Mouse (Mus musculus): ENCODE measurements around the gene Gm11733.

Gm11733 gene

DNA sequence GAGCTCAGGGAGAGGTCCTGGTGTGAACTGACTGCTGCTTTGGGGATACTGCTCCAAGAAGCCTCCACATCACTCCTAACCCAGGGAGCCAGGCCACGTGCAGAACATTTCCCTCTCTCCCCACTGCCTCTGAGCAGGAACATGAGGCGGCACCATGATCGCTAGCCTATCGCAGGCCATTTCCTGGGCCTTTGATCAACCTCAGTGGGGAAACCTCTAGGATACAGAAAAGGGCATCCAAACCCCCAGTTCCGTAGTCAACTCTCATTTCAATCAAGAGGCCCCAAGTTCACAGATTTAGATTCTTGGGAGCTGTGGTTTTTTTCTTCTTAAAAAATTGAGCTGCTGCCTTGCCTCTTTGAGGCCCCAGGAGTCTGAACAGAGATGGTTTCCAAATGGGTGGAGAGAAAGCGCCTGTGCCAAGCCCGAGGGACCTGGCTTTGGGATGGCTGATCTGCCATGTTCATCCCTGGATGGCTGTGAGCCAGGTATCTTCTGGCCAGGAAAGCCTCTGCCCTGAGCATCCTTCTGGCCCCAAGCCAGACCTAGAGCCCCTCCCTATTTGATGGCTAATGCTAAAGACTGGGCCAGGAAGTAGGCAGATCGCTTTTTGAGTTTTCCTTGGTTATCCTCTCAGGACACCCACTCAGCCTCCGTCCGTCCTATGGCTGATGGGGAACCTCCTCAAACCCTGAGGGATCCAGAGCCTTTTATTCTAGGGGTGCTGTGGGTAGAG, 5.7 kb upstream of the Gm11733 start:
- DNase-seq (ENCODE audit: low spot score in 2 of 2): no peak

DNA sequence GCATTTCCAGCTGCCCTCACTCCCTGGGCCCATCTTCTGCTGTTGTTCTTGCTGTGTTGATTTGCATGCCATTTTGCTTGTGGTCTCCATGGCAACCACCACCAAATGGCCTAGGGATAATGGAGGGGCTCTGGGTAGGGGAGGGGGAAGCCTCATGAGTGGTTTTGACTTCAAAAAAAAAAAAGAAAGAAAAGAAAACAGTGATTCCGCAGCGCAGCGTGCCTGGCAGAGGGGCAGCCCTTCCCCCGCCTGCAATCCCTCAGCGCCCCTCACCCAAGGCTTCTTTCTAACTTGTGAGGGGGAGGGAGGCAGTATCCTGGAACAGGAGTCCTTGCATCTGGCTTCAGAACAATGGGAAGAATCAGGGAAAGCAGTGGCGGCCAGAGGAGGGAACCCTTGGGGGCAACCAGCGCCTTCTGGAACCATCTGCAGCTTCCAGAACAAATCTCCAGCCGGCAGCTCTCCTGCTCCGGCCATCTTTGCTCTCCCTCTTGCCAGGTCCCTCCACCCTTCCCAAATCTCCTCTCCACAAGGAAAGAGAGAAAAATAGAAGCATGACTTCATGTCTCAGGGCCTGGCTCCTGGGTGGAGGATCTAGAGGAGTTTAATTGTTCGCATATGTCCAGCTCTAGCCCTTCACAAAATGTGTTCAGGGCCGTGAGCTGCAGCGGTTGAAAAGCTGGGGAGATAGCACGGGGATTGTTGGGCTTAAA, 5.0 kb upstream of the Gm11733 start:
- DNase-seq (ENCODE audit: low spot score in 2 of 2): no peak

DNA sequence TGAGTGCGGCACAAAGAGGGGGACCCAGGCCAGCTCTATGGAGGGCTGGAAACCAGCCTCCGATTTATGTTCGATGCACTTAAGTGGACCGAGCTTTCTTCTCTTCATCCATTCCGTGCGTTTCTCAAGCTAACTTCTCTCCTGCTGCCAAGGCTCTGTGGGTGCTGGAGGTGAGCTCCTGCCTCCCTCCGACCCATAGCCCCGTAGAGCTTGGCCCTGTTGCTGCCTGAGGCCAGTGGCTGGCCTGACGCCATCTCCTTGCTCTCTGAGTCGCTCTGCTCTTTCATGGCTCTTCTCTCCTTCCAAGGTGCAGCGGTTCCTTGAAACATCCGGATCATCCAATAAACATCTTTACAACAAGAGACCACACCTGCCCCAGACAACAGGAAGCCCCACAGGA, 4.4 kb upstream of the Gm11733 start:
- no peak for DNase-seq (ENCODE audit: low spot score in 2 of 2)

DNA sequence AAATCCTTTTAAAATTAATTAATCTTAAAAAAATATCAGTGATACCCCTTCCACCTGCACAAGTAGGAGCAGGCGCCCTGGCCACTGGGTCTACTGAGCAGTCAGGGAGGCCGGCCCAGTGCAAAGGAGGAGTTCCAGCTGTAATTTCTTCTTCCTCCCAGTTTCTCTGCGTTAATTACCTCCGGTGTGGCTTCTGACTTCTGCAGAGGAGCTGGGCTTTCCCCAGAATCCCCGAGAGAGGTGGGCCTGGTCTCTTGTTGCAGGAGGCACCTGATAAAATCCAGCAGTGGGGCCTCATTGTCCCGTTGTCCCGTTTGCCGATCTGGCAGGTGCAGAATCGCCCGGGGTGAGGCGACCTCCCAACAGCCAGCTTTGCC, 1.9 kb upstream of the Gm11733 start:
- no peak for DNase-seq (ENCODE audit: low spot score in 2 of 2)

DNA sequence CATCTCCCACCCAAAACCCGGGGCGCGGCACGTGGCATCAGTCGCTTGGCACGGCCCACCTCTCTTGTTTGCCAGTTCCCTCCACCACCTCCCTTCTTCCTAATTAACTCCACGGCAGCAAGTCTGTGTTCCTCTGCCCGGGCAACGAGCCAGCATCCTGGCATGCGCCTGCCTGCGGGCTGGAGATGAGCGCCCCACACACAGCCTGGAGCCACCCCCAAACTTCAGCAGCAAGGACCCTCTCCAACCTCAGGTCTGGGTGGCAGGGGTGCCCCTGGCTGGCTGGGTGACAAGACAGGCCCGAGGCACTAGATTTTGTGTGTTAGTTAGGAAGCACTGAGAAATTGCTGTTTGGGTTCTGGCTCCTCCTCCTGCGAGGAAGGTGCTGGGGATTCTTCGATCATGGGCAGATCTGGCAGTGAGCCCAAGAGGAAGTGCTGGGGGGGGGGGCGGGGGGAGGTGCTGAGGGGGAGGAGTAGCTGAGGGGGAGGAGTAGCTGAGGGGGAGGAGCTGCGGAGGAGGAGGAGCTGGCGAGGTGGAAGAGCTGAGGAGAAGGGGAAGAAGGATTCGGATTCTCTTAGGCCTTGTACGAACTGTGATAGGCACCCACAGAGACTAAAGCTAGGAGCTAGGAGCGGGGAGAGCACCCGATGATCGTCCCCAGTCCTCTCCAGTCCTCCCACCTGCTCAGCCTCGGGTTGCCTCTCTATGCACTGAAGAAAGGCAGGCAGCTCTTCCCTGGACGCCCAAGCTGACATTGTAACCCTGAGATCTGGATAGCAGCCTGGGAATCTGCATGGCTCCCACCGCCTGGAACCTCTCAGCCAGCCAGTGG, 1.3 kb upstream of the Gm11733 start:
- DNase-seq (ENCODE audit: low spot score in 2 of 2): peak; percentile 85 to 87

DNA sequence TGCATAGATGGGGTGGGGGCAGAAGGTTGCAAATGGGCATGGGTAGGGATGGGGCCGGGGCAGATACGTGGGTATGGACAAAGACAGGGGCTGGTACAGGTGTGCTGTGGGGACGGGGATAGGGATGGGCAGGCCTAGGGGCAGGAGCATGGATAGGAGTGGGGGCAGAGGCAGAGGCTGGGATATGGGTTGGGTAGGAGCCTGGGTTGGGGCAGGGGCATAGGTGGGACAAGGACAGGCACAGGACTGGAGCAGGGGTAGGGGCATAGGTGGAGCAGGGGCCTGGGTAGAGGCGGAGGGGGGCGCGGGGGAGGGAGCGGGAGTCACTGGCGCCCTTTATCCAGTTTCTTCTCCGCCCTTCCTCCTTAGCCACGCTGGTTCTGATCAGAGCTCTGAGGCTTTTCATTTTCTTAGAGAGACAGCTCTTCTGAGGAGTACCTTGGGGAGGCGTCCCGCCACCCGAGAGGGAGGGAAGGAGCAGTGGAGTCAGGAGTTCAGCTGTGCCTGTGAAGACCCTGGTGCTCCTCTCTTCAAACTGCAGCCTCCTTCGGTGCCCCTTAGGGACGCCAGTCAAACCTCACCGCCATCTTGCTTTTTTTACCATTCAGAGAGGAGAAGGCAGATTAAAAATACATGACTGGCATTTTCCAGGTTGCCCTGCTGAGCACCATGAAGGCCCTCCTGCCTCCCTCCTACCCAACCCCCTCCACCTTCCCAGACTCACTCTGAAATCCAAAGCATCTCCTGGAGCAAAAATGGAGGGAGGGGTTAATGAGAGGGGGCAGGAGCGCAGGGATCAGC, 7.4 kb downstream of the Gm11733 start:
- DNase-seq (ENCODE audit: low spot score in 2 of 2): no peak

DNA sequence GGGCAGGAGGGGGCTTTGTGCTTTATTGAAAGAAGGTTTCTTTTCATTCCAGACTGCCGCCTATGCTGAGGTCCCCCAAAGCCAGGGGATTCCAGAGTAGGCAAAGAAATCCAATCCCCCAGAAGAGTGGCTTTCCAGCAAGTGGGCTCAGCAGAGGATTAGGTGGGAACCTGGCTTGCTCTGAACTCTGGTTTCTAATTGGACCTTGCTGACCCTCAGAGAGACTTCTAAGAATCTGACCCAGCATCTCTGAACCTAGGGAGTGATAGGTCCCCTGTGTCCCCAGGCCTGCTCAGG, 8.0 kb downstream of the Gm11733 start:
- no peak for DNase-seq (ENCODE audit: low spot score in 2 of 2)

DNA sequence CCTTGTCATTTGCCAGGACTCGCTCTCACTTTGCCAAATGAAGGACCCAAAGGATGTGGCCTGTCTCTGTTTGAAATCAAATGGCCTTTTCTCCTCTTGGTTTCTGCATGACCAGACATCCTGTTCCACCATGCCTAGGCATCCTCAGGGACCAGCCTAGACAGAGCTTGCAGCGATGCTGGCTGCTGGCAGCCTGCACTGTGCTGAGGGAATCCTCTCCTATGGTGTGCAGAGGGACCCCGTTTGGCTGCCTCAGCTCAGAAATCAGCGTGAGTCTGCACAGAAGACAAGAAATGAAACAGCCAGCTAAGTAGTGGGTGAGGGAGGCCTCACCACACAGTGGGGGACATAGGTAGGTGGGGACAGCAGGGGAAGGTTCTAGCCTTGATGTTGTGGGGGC, 12.6 kb downstream of the Gm11733 start:
- DNase-seq (ENCODE audit: low spot score in 2 of 2): no peak

DNA sequence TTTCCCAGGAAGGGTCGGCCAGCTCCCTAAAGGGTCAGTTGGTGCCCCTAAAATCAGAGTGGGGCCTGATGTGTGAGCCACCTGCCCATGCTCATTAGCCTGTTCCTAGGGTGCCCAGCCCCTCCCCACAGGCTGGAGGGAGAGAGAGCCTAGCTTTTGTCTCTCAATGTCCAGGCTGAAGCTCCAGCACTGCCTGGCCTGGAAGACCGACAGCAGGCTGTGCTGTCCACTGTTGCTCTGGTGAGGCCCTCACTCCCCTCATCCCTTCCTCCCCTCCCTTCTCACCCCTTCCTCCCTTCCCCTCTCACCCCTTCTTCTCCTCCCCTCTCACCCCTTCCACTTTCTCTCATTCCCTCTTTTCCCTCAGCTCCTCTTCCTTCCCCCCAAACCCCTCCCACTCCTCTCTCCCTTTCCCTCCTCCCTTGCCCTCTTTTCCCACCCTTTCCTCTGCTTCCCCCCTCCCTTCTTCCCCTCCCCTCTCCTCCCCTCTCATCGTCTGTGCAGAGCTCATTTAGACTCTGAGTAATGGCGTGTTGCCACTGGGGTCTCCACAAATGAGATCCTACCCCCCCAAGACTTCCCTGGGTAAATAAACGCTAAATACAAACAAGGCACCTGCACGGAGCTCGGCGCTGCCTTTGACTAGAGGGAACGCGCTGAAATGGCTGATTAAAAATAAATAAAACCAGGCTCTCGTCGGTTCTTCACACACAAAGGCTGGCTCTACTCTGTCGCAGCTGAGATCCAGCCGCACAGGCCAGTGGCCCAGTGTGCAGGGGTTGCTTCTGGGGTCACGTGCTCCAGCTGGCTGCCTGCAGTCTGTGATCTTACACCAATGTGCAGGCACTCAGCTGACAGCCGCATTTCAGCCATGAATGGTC, 13.3 kb downstream of the Gm11733 start:
- peak; percentile 32 to 40 for DNase-seq (ENCODE audit: low spot score in 2 of 2)

DNA sequence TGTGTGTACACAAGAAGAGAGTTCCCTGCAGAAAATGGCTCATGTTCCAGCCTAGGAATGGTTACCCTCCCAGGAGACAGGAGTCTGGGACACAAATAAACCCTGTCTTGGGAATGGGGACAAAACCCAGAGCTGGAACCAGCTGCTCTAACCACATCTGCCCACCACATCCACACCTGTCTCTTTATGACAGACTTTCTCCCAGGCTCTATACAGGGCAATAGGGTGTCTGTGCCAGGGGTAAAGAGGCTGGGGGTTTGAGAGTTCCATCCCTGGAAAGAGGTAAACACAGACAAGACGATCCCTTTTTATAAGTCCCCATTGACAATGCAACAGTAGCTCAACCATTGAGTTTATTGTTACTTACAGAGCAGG, 14.0 kb downstream of the Gm11733 start:
- DNase-seq (ENCODE audit: low spot score in 2 of 2): no peak

DNA sequence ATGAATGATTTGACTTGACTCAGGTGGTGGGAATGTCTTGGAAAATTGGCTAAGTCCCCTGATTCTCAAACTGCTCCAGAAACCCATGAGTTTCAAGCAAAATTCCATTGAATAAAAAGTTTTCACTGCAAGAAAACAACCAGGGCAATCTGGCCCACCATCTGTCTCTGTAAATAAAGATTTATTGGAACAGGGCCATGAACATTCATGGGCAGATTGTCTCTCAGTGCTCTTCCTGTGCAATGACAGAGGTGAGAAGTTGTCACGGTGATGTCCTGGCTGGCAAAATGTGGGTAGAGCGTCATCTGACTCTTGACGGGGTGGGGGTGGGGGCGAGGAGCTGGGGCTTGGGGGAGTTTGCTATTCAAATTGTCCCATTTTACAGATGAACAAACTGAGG, 24.8 kb downstream of the Gm11733 start:
- DNase-seq (ENCODE audit: low spot score in 2 of 2): no peak

DNA sequence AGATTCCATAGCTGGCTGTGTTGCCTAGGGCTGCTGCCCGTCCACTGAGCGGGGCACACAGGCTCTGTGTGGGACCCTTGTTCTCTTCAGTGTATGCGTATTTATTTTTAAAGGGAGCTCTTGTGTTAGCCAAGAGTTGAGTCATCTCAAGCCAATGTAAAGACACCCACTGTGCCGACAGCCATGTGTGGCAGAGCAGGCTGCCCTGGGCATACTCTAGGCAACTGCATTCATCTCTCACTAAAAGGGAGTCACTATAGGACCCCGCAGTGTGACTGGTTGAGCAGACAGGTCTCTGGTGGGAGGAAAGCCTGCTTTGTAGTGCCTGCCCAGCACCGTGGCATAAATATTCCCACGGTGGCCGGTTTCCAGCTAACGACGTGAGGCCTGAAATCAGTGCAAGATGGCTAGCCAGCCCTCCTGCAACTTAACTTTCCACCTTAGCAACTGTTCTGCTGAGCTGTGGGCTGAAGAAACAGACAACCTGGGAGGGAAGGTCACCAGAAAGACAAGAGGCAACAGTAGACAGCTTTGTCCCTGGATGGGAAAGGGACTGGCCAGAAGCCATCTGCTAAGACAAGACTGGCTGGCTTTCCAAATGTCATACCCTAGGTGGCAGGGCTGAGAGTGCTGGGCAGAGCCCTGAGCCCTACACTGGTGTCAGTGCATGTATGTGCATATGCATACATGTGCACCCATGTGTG, 31.7 kb downstream of the Gm11733 start:
- no peak for DNase-seq (ENCODE audit: low spot score in 2 of 2)

DNA sequence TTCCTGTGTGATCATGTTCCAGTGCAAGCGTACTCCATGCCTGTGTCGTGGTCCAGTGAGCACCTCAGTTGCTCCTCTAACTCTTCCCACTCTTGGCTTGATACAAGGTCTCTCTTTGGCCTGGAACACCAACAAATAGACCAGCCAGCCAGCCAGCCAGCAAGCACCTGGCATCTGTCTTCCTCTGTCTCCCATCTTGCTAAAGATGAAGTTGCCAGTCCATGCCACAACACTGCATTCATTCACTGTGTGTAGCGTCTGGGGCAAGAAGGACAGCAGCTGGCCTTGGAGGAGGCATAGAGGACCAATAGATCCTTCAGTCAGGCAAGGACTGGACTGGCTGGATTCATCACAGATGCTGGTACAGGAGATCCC, 32.2 kb downstream of the Gm11733 start:
- no peak for DNase-seq (ENCODE audit: low spot score in 2 of 2)

DNA sequence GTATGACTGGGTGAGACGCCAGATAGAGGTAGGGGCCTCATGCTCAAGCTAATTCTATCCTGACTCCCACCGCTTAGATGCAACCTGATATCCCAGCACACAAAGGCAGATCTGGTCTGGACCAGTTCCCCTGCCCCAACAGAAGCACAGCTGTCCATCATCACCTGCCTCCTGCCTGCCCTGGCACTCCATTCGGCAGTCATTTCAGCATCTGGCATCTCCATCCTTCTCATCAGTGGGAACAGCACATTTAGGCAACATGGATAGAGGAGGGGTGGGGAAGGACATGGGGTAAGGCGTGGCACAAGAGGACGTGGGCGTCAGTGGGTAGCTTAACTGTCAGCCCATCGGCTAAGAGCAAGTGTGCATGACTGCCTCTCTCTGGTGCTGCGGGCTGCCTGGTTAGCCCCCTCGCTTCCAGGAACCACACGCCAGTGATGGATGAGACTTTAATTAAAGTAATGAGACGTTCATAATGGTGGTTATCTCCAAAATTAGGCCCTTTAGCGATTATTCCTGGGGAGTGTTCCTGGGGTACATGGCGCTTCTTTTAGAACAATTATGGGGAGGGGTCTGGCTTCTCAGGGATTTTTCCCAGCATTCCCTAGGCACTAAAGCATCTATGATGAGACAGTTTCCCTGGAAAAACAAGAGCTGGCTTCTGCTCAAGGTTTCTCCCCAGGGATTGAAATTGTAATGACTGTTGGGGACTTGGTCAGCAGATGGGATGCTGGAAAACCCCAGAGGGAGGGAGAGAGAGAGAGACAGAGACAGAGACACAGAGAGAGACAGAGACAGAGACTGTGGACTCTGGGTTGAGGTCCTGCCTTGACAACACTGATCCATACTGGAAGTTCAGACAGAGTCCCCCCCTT, 38.0 kb downstream of the Gm11733 start:
- no peak for DNase-seq (ENCODE audit: low spot score in 2 of 2)

DNA sequence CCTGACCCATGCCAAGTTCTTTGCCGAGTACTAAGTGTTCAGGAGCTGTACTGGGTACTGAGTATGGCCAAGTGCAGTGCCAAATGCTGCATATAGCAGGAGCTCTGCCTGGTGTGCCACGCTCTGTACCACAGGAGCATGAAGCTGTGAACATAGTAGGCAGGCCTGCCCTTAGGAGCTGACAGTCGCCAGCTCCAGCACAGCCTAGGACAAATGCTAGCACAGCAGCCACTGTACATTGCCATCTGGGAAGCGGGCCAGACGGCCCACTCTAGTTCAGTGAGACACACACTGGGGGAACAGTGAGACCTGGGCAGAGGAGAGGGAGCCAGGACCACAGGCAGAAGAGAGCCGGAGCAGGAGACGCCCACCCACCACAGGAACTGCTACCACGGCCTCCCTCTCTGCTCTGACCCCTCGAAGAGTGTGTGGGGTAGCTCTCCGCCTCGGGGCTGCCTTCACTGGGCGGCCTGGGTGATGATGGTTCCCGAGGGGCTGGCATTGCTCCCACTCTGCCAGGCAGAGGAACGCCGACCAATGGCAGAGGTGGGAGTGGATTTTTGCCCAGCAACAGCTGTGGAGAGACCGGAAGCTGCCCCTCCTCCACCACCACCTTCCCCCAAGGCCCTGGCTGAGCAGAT, 38.8 kb downstream of the Gm11733 start:
- DNase-seq (ENCODE audit: low spot score in 2 of 2): peak; percentile 61 to 67

DNA sequence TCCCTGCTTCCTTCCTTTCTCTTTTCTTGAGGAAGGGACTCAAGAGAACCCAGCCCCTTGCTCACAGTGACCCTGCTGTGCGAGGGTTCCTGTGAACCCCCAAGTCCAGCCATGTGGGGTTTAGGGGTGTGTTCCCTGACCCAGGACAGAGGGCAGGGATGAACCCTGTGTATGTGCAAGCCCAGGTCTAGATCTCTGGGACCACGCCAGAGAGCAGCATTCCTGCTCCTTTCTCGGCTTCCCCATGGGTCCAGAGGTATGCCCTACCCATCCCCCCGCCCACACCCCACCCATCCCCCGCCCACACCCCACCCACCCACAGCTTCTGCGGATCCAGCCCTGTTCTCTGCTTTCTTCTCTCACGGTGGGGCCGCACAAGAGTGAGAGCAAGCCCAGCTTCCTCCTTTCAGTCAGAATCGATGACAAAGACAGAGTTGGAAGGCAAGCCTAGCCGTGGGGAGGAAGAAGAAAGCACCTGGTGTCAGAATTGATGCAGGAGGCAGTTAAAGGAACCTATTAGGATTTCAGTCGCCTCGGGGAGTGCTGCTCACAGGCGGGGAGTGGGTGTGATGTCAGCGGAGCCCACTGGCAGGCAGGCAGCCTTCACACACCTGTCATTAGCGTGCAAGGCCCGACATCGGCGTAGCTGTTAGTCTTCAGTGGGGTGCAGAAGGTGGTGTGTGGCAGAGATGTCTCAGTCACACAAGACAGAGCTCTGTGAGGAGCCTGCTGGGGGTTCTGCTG, 41.6 kb downstream of the Gm11733 start:
- no peak for DNase-seq (ENCODE audit: low spot score in 2 of 2)

DNA sequence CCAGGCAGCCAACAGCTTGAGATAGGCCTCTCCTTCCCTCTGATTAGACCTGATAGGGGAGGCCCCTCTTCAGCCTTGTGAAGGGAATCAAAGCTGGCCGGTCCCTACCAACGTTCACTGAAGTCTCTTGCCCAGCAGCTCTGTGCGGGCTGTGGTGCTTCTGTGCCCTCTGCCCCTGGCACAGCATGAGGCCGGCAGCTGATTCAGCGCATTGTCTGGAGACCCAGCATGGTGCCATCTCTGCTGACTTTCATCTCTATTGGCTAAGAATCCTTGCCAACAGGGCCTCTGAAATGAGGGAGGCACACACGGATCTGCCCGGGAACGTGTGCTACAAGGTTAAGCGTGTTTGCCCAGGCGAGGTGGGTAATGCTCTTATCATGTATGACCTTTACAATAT, 48.2 kb downstream of the Gm11733 start:
- DNase-seq (ENCODE audit: low spot score in 2 of 2): no peak

DNA sequence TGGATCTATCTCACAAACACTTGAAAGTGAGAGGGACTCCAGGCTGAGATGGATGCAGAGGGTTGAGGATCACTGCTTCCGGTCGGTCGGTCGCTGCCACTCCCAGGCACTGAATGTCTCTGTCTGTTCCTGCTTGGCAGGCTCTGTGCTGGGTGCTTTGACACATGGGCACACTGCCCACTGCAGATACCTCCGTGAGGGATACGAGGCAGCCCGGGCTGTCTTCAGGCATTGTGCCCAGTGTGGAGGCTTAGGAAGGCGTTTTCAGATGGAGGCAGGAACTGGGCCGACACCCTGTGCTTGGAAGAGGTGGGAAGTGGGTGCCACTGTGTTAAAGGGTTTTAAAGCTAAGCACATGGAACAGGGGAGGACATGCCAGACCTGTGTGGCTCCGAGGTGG, 50.7 kb downstream of the Gm11733 start:
- peak; percentile 41 to 47 for DNase-seq (ENCODE audit: low spot score in 2 of 2)
